Mouse (Mus musculus) spleen, adult 2 months (tissue): ENCODE results near the gene Gtsf1l.

Experiments used
- CTCF ChIP-seq: fragments of 200-500 bp; IDR thresholded peaks from 2 replicates; pipeline ENCODE4 v1.5.1; 2011; ENCODE audit warnings: mild to moderate bottlenecking, inconsistent platforms; ENCODE audit not compliant: insufficient read depth, insufficient read length, insufficient replicate concordance; ENCODE audit errors: extremely low read depth
- POLR2A ChIP-seq: fragments of 200-500 bp; IDR thresholded peaks from 2 replicates; pipeline ENCODE4 v1.6.1; 2011; ENCODE audit warnings: low read depth, low read length, inconsistent platforms

DNA sequence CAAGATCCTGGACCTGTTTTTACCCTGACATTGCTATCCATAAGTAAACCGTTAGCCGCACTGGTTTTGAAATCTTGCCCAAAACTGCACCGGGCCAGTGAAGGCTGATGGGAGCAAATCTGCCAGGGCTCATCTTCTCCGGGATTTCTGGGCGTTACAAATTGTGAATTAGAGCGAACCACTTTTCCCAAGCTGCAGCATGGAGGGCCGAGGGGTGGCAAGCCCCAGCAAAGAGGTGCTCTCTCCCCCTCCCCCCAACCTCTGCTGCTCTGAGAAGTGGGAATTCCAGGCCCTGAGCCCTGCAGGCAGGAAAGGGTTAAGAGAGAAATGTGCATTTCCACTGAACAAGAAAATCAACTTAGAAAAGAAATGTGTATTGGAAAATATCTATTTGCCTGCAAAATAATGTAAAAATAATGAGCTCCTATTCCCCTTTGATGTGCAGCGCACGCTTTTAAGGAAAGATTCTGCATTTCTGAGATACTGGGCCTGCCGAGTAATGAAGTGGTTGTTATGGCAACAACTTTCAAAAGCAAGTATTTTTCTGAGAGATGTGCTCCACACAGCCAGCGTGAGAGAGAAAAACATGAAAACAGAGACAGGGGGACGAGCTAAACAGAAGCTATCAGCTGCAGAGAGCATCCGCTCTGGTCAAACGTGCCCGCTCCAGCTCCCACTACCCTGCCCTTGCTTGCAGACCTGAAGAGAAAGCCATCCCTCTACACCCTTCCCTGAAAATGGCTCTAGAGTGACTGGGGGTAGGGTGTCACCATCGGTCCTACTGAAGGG lies 24.0 kb upstream of the Gtsf1l start:
- TF ChIP-seq CTCF: no peak
- no peak for TF ChIP-seq POLR2A
